Mouse (Mus musculus): ENCODE data around the gene Ptprd. TPM values are rescaled to one million over a fixed set of nuclear protein-coding genes. Genes with fewer than 3 reads are reported as not detected.

Gene Ptprd
- polyA plus RNA-seq (2015; fragmentation: Nextera tagmentation; extraction: Ambion mirVana) = 13.9 and 16.1 TPM in 2 replicates

DNA sequence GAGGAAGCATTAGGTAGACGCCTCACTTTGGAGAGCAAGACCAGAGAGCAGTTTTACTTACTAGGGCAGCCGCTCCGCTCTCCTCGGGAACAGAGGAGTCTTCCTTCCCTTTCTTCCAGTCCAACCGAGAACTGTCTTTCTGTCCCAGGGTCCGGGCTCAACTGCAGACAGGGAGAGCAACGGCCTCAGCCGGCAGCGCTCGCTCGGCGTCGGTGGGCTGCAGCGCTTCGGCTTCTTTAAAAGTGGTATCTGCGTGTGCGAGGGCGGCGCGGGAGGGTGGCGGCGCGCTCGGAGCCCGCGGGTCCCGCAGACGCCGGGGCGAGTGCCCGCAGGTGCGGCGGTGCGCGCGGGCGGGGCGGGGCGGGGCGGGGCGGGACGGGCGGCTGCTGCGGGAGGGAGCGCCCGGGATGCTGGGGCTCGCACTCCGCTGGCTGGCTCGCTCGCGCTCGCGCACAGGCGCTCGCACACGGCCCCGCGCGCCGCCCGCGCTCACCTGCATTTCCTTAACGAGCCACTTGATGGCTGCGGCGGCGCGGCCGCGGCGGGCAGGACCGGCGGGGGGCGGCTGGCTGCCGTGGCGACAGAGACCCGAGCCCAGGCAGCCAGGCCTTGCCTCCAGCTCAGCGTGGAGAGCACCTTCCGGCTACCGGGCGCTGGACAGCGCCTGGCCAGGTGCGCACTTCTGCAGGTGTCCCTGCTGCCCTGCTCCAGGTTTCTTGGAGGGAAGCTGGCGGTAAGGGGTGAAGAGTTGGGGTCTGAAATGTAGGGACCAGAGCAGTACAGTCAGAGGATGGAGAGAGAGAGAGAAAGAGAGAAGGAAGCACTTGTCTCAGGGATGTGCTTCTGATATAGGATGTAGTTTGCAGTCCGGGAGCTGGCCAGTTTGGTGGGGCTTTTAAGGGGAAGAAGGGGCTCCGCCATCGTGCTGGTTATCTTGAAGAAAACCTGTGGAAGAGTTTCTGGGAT is at the start of gene Ptprd:
Ptprd (minus strand) TSS at position 433 of the 966 bp plus-strand sequence.
- WGBS = under 1% methylated on average over 63 of the region's 86 CpGs
- Histone ChIP-seq H3K4me1 (0 out of 2 replicates have a peak, but pooled peaks cover 6% of the 10 kb centered on the region), H3K27me3 (replicated peaks) (0 out of 2 replicates have a peak, but pooled peaks cover 8% of the 10 kb centered on the region), H3K9ac (no peak within 1 kb of the TSS), H3K4me2 (peak within 1 kb of the TSS; percentile 85), H3K36me3 (no peaks in the 10 kb centered on the region), H3K4me3 (replicated peaks) (peak within 1 kb of the TSS; percentile 54), H3K9me3 (no peaks in the 10 kb centered on the region), H3K27ac (no peak within 1 kb of the TSS)
- peak; percentile 73 for ATAC-seq (ENCODE audit: insufficient read depth, low FRiP score, low read depth)

DNA sequence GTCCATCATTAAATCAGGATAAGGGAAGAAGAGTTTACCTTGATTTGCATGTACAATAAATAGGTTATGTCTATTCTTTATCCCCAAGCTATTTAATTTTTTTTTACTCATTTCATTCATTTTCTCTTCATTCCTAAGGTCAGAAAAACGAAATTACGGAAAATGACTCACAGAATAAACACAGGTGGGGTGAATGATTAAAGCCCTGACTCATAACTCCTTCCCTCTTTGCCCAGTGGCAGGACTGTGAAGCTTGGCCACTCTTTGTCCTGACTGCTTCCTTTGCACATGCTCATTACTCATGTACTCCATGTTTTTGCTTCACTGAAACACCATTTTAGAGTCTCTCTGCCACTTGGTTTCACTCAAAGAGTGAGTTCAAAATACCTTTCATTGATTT is 24.1 kb upstream of the Ptprd start:
- Histone ChIP-seq H3K27me3 (replicated peaks) (no peaks in the 10 kb centered on the region), H3K36me3 (no peaks in the 10 kb centered on the region), H3K4me1 (no peaks in the 10 kb centered on the region), H3K4me3 (replicated peaks) (no peak overlapping the region), H3K27ac (no peak overlapping the region), H3K9me3 (no peaks in the 10 kb centered on the region), H3K4me2 (no peak overlapping the region), H3K9ac (no peak overlapping the region)
- ATAC-seq (ENCODE audit: insufficient read depth, low FRiP score, low read depth) = no peak
- WGBS = 46% methylated on average over 2 of the region's 2 CpGs

DNA sequence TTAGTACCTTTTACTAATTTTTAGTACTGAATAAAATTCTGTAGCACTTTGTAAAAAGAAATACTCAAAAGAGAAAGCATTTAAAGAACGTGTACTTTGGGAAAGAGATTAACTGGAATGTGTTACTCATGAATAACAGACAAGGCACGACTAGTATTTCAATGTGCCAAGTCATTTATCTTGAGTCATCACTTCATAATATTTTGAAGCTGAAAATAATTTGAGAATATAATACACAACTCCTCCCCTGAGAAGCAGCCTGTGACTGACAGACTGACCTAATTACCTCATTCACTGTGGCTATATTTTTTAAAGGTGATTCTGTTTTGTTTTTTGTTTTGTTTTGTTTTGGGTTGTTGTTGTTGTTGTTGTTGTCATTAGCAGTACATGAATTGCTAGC is 23.6 kb upstream of the Ptprd start:
- WGBS = 49% methylated on average over 2 of the region's 2 CpGs
- H3K9me3 ChIP-seq = no peaks in the 10 kb centered on the region
- ATAC-seq (ENCODE audit: insufficient read depth, low FRiP score, low read depth) = no peak

GRCm38 (mm10) chr4:78234681-78235080 is 22.9 kb upstream of the Ptprd start:
- WGBS = 57% methylated on average over 1 of the region's 1 CpGs
- Histone ChIP-seq H3K9ac (no peak overlapping the region), H3K36me3 (no peaks in the 10 kb centered on the region), H3K27me3 (replicated peaks) (no peaks in the 10 kb centered on the region), H3K4me2 (no peak overlapping the region), H3K4me1 (no peaks in the 10 kb centered on the region), H3K27ac (no peak overlapping the region), H3K9me3 (no peaks in the 10 kb centered on the region), H3K4me3 (replicated peaks) (no peak overlapping the region)
- no peak for ATAC-seq (ENCODE audit: insufficient read depth, low FRiP score, low read depth)

More for the DNA sequence above, 23.6 kb upstream of the Ptprd start:
- Histone ChIP-seq H3K9ac (no peak overlapping the region), H3K4me2 (no peak overlapping the region), H3K36me3 (no peaks in the 10 kb centered on the region), H3K27ac (no peak overlapping the region), H3K27me3 (replicated peaks) (no peaks in the 10 kb centered on the region), H3K4me1 (no peaks in the 10 kb centered on the region), H3K4me3 (replicated peaks) (no peak overlapping the region)

DNA sequence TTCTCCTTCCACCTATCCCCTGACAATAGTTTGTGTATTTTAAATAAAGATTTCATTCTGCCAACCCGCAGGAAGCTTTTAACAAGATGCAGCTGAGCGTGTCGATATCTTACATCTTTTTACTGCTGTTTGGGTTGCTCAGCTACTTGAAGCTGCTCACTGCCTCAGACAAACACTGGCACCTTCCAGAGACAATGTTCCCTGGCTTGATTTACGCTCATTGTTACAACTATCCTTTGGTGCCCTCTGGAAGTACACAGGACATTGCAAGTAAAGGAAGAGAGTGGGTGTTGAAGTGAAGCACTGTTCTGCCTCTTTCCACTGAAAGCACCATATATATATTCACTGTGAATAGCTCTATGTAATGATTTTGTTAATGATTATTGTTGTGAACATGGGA is 2.2 kb upstream of the Ptprd start:
- no peak overlapping the region for H3K4me3 ChIP-seq (replicated peaks)
- H3K27ac ChIP-seq = no peak overlapping the region
- H3K27me3 ChIP-seq (replicated peaks) = 0 out of 2 replicates have a peak, but pooled peaks cover 8% of the 10 kb centered on the region
- 0 out of 2 replicates have a peak, but pooled peaks cover 6% of the 10 kb centered on the region for H3K4me1 ChIP-seq
- no peak for ATAC-seq (ENCODE audit: insufficient read depth, low FRiP score, low read depth)
- WGBS = 69% methylated on average over 4 of the region's 4 CpGs
- H3K36me3 ChIP-seq = no peaks in the 10 kb centered on the region
- no peaks in the 10 kb centered on the region for H3K9me3 ChIP-seq
- no peak overlapping the region for H3K4me2 ChIP-seq
- H3K9ac ChIP-seq = no peak overlapping the region

DNA sequence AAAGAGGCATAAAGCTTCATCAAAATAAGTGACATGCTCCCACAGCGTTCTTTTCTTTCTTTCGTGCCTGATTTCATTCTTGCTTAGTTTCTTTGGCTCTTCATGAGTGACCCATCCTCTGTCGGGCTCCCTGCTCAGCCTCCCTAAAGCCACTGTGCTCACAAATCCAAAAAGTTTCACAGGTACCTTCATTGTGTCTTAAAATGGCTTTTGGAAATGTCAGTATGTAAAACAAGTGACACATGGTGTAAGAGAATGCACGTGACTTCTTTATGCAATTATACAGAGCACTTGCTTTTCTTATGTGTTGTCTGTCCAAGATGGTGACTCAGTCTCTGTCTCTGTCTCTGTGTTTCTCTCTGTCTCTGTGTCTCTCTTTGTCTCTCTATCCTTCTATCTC is 1.2 kb upstream of the Ptprd start:
- Histone ChIP-seq H3K9me3 (no peaks in the 10 kb centered on the region), H3K9ac (no peak overlapping the region), H3K36me3 (no peaks in the 10 kb centered on the region), H3K4me3 (replicated peaks) (no peak overlapping the region), H3K27ac (no peak overlapping the region), H3K4me1 (0 out of 2 replicates have a peak, but pooled peaks cover 6% of the 10 kb centered on the region), H3K4me2 (no peak overlapping the region), H3K27me3 (replicated peaks) (0 out of 2 replicates have a peak, but pooled peaks cover 8% of the 10 kb centered on the region)
- WGBS = 75% methylated on average over 4 of the region's 4 CpGs
- ATAC-seq (ENCODE audit: insufficient read depth, low FRiP score, low read depth) = no peak

DNA sequence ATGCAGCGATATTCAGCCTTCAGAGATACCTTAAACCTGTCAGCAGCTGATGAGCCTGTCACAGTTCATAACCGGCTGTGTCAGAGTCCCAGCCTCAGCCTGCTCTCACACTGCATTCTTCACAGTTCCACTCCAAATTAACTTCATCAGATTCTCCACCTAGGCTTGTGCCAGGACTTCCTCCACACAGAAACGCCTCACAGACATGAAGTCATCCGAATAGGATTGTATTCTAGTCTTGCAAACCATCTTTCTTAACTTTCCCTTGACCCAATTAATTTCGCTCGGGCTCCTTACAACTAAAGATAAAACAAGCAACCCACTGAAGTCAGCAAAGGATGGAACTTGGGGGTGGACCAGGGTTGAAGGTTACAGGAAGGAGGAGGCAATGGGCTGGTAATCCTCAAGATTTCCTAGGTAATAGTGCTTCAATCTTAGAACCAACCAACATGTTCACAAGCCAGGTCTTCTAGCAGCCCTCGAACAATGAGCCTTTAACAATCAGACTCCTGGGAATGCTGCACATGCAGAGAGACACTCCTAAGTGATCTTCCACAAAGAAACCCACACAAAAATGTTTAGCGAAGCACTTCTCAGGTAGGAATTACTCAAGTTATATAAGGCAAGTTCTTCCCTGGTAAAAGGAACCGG is 758 bp downstream of the Ptprd start:
- Histone ChIP-seq H3K4me1 (0 out of 2 replicates have a peak, but pooled peaks cover 6% of the 10 kb centered on the region), H3K4me2 (peak overlapping the region; percentile 85), H3K9ac (no peak overlapping the region), H3K36me3 (no peaks in the 10 kb centered on the region), H3K4me3 (replicated peaks) (peak overlapping the region; percentile 54), H3K27ac (no peak overlapping the region), H3K9me3 (no peaks in the 10 kb centered on the region), H3K27me3 (replicated peaks) (0 out of 2 replicates have a peak, but pooled peaks cover 8% of the 10 kb centered on the region)
- no peak for ATAC-seq (ENCODE audit: insufficient read depth, low FRiP score, low read depth)
- WGBS = 30% methylated on average over 9 of the region's 9 CpGs

- Histone ChIP-seq H3K27ac (no peak overlapping the region), H3K4me3 (replicated peaks) (no peak overlapping the region), H3K27me3 (replicated peaks) (no peaks in the 10 kb centered on the region), H3K4me1 (no peaks in the 10 kb centered on the region), H3K9ac (no peak overlapping the region), H3K4me2 (no peak overlapping the region), H3K9me3 (no peaks in the 10 kb centered on the region), H3K36me3 (no peaks in the 10 kb centered on the region)
- no peak for ATAC-seq (ENCODE audit: insufficient read depth, low FRiP score, low read depth)
- 58% methylated on average over 3 of the region's 3 CpGs for WGBS
Measured at GRCm38 (mm10) chr4:78205018-78205417, 6.7 kb downstream of the Ptprd start.

DNA sequence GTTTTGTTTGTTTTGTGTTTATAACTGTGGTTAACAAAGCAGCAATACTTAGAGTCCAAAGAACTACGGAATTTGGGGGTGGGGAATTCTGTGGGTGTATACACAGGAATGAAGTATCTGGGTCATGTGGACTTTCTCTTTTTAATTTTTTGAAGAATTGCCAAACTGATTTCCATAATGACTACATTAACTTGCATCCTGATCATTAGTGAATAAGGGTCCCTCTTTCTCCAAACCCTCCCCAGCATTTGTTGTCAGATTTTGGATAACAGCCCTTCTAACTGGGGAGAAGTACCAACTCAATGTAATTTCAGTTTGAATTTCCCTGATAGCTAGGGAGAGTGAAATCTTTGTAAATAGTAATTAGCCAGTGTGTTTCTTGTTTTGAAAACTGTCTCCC is 43.3 kb downstream of the Ptprd start:
- H3K9ac ChIP-seq = no peak overlapping the region
- H3K36me3 ChIP-seq = no peaks in the 10 kb centered on the region
- no peak overlapping the region for H3K4me2 ChIP-seq
- no peak for ATAC-seq (ENCODE audit: insufficient read depth, low FRiP score, low read depth)
- no peaks in the 10 kb centered on the region for H3K27me3 ChIP-seq (replicated peaks)
- 79% methylated on average over 1 of the region's 1 CpGs for WGBS
- H3K27ac ChIP-seq = no peak overlapping the region
- H3K9me3 ChIP-seq = no peaks in the 10 kb centered on the region
- no peaks in the 10 kb centered on the region for H3K4me1 ChIP-seq
- no peak overlapping the region for H3K4me3 ChIP-seq (replicated peaks)

DNA sequence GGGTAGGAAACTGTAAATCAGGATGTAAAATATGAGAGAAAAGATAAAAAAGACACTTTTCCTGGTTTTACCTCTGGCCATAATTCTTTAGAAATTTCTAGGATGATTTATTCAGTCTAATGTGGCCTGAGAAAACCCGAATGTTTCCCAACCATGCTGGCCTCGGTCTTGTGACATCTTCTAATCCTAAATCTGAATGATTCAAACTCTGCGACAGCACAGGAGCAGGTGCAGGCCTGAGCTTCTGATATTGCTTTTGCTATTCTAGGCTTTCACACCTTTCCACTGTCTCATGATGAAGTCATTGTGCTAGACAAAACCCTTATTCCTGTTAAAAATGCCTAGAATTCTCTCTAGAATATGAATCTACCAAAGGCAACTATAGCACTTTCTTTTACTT is 51.3 kb downstream of the Ptprd start:
- H3K9ac ChIP-seq = no peak overlapping the region
- no peak overlapping the region for H3K4me2 ChIP-seq
- no peaks in the 10 kb centered on the region for H3K36me3 ChIP-seq
- no peak for ATAC-seq (ENCODE audit: insufficient read depth, low FRiP score, low read depth)
- no peaks in the 10 kb centered on the region for H3K9me3 ChIP-seq
- H3K27ac ChIP-seq = no peak overlapping the region
- no peaks in the 10 kb centered on the region for H3K4me1 ChIP-seq
- 79% methylated on average over 3 of the region's 3 CpGs for WGBS
- H3K4me3 ChIP-seq (replicated peaks) = no peak overlapping the region
- no peaks in the 10 kb centered on the region for H3K27me3 ChIP-seq (replicated peaks)

- Histone ChIP-seq H3K36me3 (no peaks in the 10 kb centered on the region), H3K4me3 (replicated peaks) (no peak overlapping the region), H3K9ac (no peak overlapping the region), H3K4me1 (no peaks in the 10 kb centered on the region), H3K4me2 (no peak overlapping the region), H3K27ac (no peak overlapping the region), H3K9me3 (no peaks in the 10 kb centered on the region), H3K27me3 (replicated peaks) (no peaks in the 10 kb centered on the region)
- no peak for ATAC-seq (ENCODE audit: insufficient read depth, low FRiP score, low read depth)
- WGBS = 6% methylated on average over 1 of the region's 1 CpGs
Measured at GRCm38 (mm10) chr4:78150561-78150960, 61.2 kb downstream of the Ptprd start.

DNA sequence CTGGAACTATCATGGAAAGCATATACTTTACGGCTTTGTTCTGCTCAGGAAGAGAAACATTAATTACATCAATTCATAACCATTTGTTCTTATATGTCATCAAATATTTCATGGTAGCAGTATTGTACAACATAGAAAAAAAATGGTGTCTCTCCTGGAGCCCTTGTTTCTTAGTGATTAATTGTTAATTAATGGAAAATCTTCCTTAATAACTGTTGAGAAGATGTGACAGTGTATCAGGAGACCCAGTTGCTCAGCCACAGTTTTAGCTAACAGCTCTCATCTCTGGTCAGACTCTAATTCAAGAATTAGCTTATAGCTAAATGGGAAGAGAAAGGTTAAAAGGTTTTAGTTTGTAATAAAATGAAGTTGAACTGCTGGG is 69.0 kb downstream of the Ptprd start:
- Histone ChIP-seq H3K9ac (no peak overlapping the region), H3K27ac (no peak overlapping the region), H3K9me3 (no peaks in the 10 kb centered on the region), H3K4me3 (replicated peaks) (no peak overlapping the region), H3K4me2 (no peak overlapping the region), H3K4me1 (no peaks in the 10 kb centered on the region), H3K27me3 (replicated peaks) (no peaks in the 10 kb centered on the region), H3K36me3 (no peaks in the 10 kb centered on the region)
- 60% methylated on average over 1 of the region's 1 CpGs for WGBS
- no peak for ATAC-seq (ENCODE audit: insufficient read depth, low FRiP score, low read depth)

All from stomach, embryonic 15.5 days (tissue).